Mouse (Mus musculus) liver, postnatal 0 days (tissue): ENCODE measurements around the gene Dntt.

ENCODE experiments used
- CTCF ChIP-seq: sonication (generic); IDR thresholded peaks from 2 replicates; pipeline ENCODE4 v1.5.1; 2016; ENCODE audit warnings: antibody characterized with exemption, low read depth
- EP300 ChIP-seq: IDR thresholded peaks from 2 replicates; pipeline ENCODE4 v1.6.1; 2016; ENCODE audit warnings: antibody characterized with exemption, low read depth, mild to moderate bottlenecking

- no peak for TF ChIP-seq EP300
- TF ChIP-seq CTCF, result no peak
Observed at GRCm38 (mm10) chr19:41091901-41092300, 62.8 kb downstream of the Dntt start.
